Mouse (Mus musculus) E14TG2a.4 (cell line): ENCODE results near the gene Kcnh1.

Source experiments
- CTCF ChIP-seq: conservative IDR thresholded peaks from 2 replicates; pipeline ENCODE4 v1.5.1; 2014; ENCODE audit warnings: low read length
- NANOG ChIP-seq: IDR thresholded peaks from 2 replicates; pipeline ENCODE4 v1.6.1; 2014; ENCODE audit warnings: borderline replicate concordance, low read length, mixed read lengths
- POU5F1 ChIP-seq: IDR thresholded peaks from 2 replicates; pipeline ENCODE4 v1.6.1; 2014; ENCODE audit warnings: low read length, borderline replicate concordance

GRCm38 (mm10) chr1:192399667-192400490 is 209.3 kb downstream of the Kcnh1 start:
- TF ChIP-seq CTCF: no peak
- no peak for TF ChIP-seq NANOG
- TF ChIP-seq POU5F1: no peak
